In genomic region chr7:100893249-100894056, GRCm38 (mm10) we compare ENCODE assay signal across 7 mouse cellular contexts. TPM values are rescaled to one million over a fixed set of nuclear protein-coding genes. Genes with fewer than 3 reads are reported as not detected.
DNase-seq lines count a peak whose midpoint lies in the region; ATAC-seq and TF ChIP-seq lines count a peak whose summit lies in the region.

No protein-coding gene starts in this region.

- H3K4me3 ChIP-seq in lung, embryonic 16.5 days (ENCODE audit: low read length): no peak overlapping the region
- no peak overlapping the region for H3K4me3 ChIP-seq in lung, adult 2 months (replicated peaks; ENCODE audit: extremely low read depth, low read depth, low read length)
- no peak overlapping the region for H3K4me3 ChIP-seq in heart, embryonic 16.5 days (ENCODE audit: low read length)
- H3K4me3 ChIP-seq in limb, embryonic 12.5 days (replicated peaks): no peak overlapping the region

- DNase-seq in lung, adult 2 months: no peak
- peak; percentile 75 for DNase-seq in cerebellum, adult 9-10 months
- DNase-seq in right cerebral cortex, postnatal 25 days: peak; percentile 37

- no peak for TF ChIP-seq POLR2A in lung, adult 2 months (IDR thresholded peaks at IDR 0.05; ENCODE audit: borderline replicate concordance, extremely low read depth, low read depth, low read length)

- H3K9me3 ChIP-seq in lung, embryonic 16.5 days (ENCODE audit: control insufficient read depth, low read length): no peaks in the 10 kb centered on the region
- no peaks in the 10 kb centered on the region for H3K9me3 ChIP-seq in heart, embryonic 16.5 days (replicated peaks; ENCODE audit: control insufficient read depth, low read length)
- no peaks in the 10 kb centered on the region for H3K9me3 ChIP-seq in limb, embryonic 12.5 days

- H3K9ac ChIP-seq in lung, embryonic 16.5 days (ENCODE audit: low read length): peak overlapping the region; percentile 31; the same call in 1 of the 2 replicates
- H3K9ac ChIP-seq in heart, embryonic 16.5 days (ENCODE audit: low read length): peak overlapping the region; percentile 34; the same call in 1 of the 2 replicates
- H3K9ac ChIP-seq in limb, embryonic 12.5 days (replicated peaks): peak overlapping the region; percentile 81; the same call in 1 of the 2 replicates

- ATAC-seq in lung, embryonic 16.5 days (ENCODE audit: low read depth): peak; percentile 20; the same call in 1 of the 2 replicates
- ATAC-seq in heart, embryonic 16.5 days (replicated peaks; ENCODE audit: extremely low read depth, insufficient read depth, low FRiP score): peak; percentile 61
- ATAC-seq in limb, embryonic 12.5 days (ENCODE audit: insufficient number of reproducible peaks, insufficient read depth, low FRiP score, low TSS enrichment, low read depth): no peak
- ATAC-seq in erythroblast, adult 5-6 weeks (replicated peaks; ENCODE audit: low FRiP score, poor library complexity, severe bottlenecking): no peak

- no peak overlapping the region for H3K4me2 ChIP-seq in lung, embryonic 16.5 days (ENCODE audit: low read depth, low read length)
- peak overlapping the region; percentile 98; the same call in 1 of the 2 replicates for H3K4me2 ChIP-seq in heart, embryonic 16.5 days (ENCODE audit: low read depth, low read length)
- H3K4me2 ChIP-seq in limb, embryonic 12.5 days: peak overlapping the region; percentile 95

- no peak overlapping the region for H3K27ac ChIP-seq in lung, embryonic 16.5 days (ENCODE audit: low read length)
- H3K27ac ChIP-seq in heart, embryonic 16.5 days (ENCODE audit: low read length): no peak overlapping the region
- H3K27ac ChIP-seq in limb, embryonic 12.5 days: peak overlapping the region; percentile 20

- H3K27me3 ChIP-seq in lung, embryonic 16.5 days (ENCODE audit: control insufficient read depth, insufficient read depth, low read depth, low read length): no peaks in the 10 kb centered on the region
- no peaks in the 10 kb centered on the region for H3K27me3 ChIP-seq in heart, embryonic 16.5 days (ENCODE audit: control insufficient read depth, insufficient read depth, low read length)
- peaks cover 3% of the 10 kb centered on the region; the same call in 1 of the 2 replicates for H3K27me3 ChIP-seq in limb, embryonic 12.5 days

- peaks cover 19% of the 10 kb centered on the region for H3K36me3 ChIP-seq in lung, embryonic 16.5 days (ENCODE audit: control insufficient read depth, insufficient read depth, low read length)
- H3K36me3 ChIP-seq in heart, embryonic 16.5 days (ENCODE audit: control insufficient read depth, insufficient read depth): peaks cover 6% of the 10 kb centered on the region; the same call in 1 of the 2 replicates
- peaks cover 43% of the 10 kb centered on the region for H3K36me3 ChIP-seq in limb, embryonic 12.5 days

- 46% methylated on average over 20 of the region's 20 CpGs for WGBS in lung, embryonic 16.5 days
- WGBS in lung, adult 2 months: 60% methylated on average over 20 of the region's 20 CpGs
- 32% methylated on average over 20 of the region's 20 CpGs for WGBS in heart, embryonic 16.5 days
- WGBS in limb, embryonic 12.5 days: 66% methylated on average over 20 of the region's 20 CpGs

- peaks cover 28% of the 10 kb centered on the region for H3K4me1 ChIP-seq in lung, embryonic 16.5 days (replicated peaks; ENCODE audit: control insufficient read depth, insufficient read depth, low read length)
- peaks cover 2% of the 10 kb centered on the region for H3K4me1 ChIP-seq in lung, adult 2 months (ENCODE audit: control insufficient read depth, insufficient read depth, low read length)
- H3K4me1 ChIP-seq in heart, embryonic 16.5 days (ENCODE audit: control insufficient read depth, insufficient read depth, low read length): peaks cover 25% of the 10 kb centered on the region
- H3K4me1 ChIP-seq in limb, embryonic 12.5 days (replicated peaks): peaks cover 37% of the 10 kb centered on the region

- no peak for TF ChIP-seq CTCF in lung, adult 2 months (IDR thresholded peaks at IDR 0.05; ENCODE audit: insufficient read depth, low read length)

RNA-seq across cellular contexts. Expression of gene Relt, which starts 30.2 kb away (rescaled TPM):
- 3.0 and 3.8 TPM in 2 replicates for polyA plus RNA-seq in lung, embryonic 16.5 days (2015; fragmentation: Nextera tagmentation; extraction: Ambion mirVana)
- polyA plus RNA-seq in lung, adult 2 months (2012; rRNA removed): 13.1 and 20.0 TPM in 2 replicates
- 4.7 and 5.0 TPM in 2 replicates for polyA plus RNA-seq in heart, embryonic 16.5 days (2015; fragmentation: Nextera tagmentation; extraction: Ambion mirVana)
- 3.5 and 5.8 TPM in 2 replicates for polyA plus RNA-seq in limb, embryonic 12.5 days (2016; fragmentation: Nextera tagmentation; extraction: Ambion mirVana)
- 12.1 and 12.9 TPM in 2 replicates for total RNA-seq in erythroblast, adult 5-6 weeks (2015; ENCODE audit: low replicate concordance)
- 11.6 and 14.8 TPM in 2 replicates for total RNA-seq in erythroblast, adult 5-6 weeks (2017; ENCODE audit: low replicate concordance)

RNA-seq across cellular contexts. Expression of gene Arhgef17, which starts 38.5 kb away (rescaled TPM):
- 10.6 and 11.8 TPM in 2 replicates for polyA plus RNA-seq in lung, embryonic 16.5 days (2015; fragmentation: Nextera tagmentation; extraction: Ambion mirVana)
- polyA plus RNA-seq in lung, adult 2 months (2012; rRNA removed): 56.6 and 59.0 TPM in 2 replicates
- polyA plus RNA-seq in heart, embryonic 16.5 days (2015; fragmentation: Nextera tagmentation; extraction: Ambion mirVana): 5.1 and 6.5 TPM in 2 replicates
- 8.3 and 11.1 TPM in 2 replicates for polyA plus RNA-seq in limb, embryonic 12.5 days (2016; fragmentation: Nextera tagmentation; extraction: Ambion mirVana)
- 0.58 TPM in 1 of 2 replicates, not detected in the other for total RNA-seq in erythroblast, adult 5-6 weeks (2015; ENCODE audit: low replicate concordance)
- total RNA-seq in erythroblast, adult 5-6 weeks (2017; ENCODE audit: low replicate concordance): not detected in 2 replicates

Comparison
In these comparisons a context has a peak if more than half of its experiments do, and no peak if none do; other contexts are left out.
1. ATAC-seq: peak in lung, embryonic 16.5 days (single experiment) and heart, embryonic 16.5 days (single experiment); none in limb, embryonic 12.5 days (single experiment) and erythroblast, adult 5-6 weeks (single experiment).
2. H3K9ac ChIP-seq: peak in every context shown above with its lines; median percentile 81 in limb, embryonic 12.5 days; 34 in heart, embryonic 16.5 days; 31 in lung, embryonic 16.5 days.